Mouse (Mus musculus): ENCODE measurements around the gene Rai14. TPM values are rescaled to one million over a fixed set of nuclear protein-coding genes. Genes with fewer than 3 reads are reported as not detected.
A peak's percentile ranks its signal among the peaks of the same experiment; 100 is the strongest.

The Rai14 gene
- polyA plus RNA-seq, 1 experiment from 2014 or later = 59.5 TPM

GRCm38 (mm10) chr15:10609107-10609506 lies 105.3 kb downstream of the Rai14 start:
- Histone ChIP-seq H3K4me1 (no peaks in the 10 kb centered on the region), H3K9me3 (replicated peaks) (no peaks in the 10 kb centered on the region), H3K9ac (no peak overlapping the region), H3K4me2 (replicated peaks) (no peak overlapping the region), H3K27me3 (no peaks in the 10 kb centered on the region), H3K36me3 (peaks cover 43% of the 10 kb centered on the region), H3K27ac (replicated peaks) (peak overlapping the region; percentile 48), H3K4me3 (replicated peaks) (no peak overlapping the region)
- 92% methylated on average over 4 of the region's 4 CpGs for WGBS
- no peak for ATAC-seq (ENCODE audit: insufficient number of reproducible peaks, low FRiP score, low TSS enrichment, low read depth)

GRCm38 (mm10) chr15:10608508-10609098 lies 105.8 kb downstream of the Rai14 start:
- H3K36me3 ChIP-seq = peaks cover 45% of the 10 kb centered on the region
- H3K4me3 ChIP-seq (replicated peaks) = no peak overlapping the region
- no peak overlapping the region for H3K4me2 ChIP-seq (replicated peaks)
- peak overlapping the region; percentile 48 for H3K27ac ChIP-seq (replicated peaks)
- no peak for ATAC-seq (ENCODE audit: insufficient number of reproducible peaks, low FRiP score, low TSS enrichment, low read depth)
- 61% methylated on average over 6 of the region's 6 CpGs for WGBS
- no peaks in the 10 kb centered on the region for H3K27me3 ChIP-seq
- no peaks in the 10 kb centered on the region for H3K9me3 ChIP-seq (replicated peaks)
- no peaks in the 10 kb centered on the region for H3K4me1 ChIP-seq
- H3K9ac ChIP-seq = no peak overlapping the region

GRCm38 (mm10) chr15:10599413-10599812 lies 115.0 kb downstream of the Rai14 start:
- no peaks in the 10 kb centered on the region for H3K9me3 ChIP-seq (replicated peaks)
- H3K36me3 ChIP-seq = peaks cover 7% of the 10 kb centered on the region
- 60% methylated on average over 7 of the region's 7 CpGs for WGBS
- no peak overlapping the region for H3K4me2 ChIP-seq (replicated peaks)
- no peak overlapping the region for H3K9ac ChIP-seq
- H3K4me1 ChIP-seq = peaks cover 58% of the 10 kb centered on the region
- H3K4me3 ChIP-seq (replicated peaks) = no peak overlapping the region
- ATAC-seq (ENCODE audit: insufficient number of reproducible peaks, low FRiP score, low TSS enrichment, low read depth) = no peak
- H3K27me3 ChIP-seq = no peaks in the 10 kb centered on the region
- peak overlapping the region; percentile 85 for H3K27ac ChIP-seq (replicated peaks)

GRCm38 (mm10) chr15:10598259-10599225 lies 115.9 kb downstream of the Rai14 start:
- no peaks in the 10 kb centered on the region for H3K9me3 ChIP-seq (replicated peaks)
- peak overlapping the region; percentile 85 for H3K27ac ChIP-seq (replicated peaks)
- H3K4me1 ChIP-seq = peaks cover 58% of the 10 kb centered on the region
- WGBS = 23% methylated on average over 16 of the region's 16 CpGs
- no peak overlapping the region for H3K9ac ChIP-seq
- H3K4me2 ChIP-seq (replicated peaks) = no peak overlapping the region
- H3K27me3 ChIP-seq = no peaks in the 10 kb centered on the region
- no peaks in the 10 kb centered on the region for H3K36me3 ChIP-seq
- H3K4me3 ChIP-seq (replicated peaks) = no peak overlapping the region
- ATAC-seq (ENCODE audit: insufficient number of reproducible peaks, low FRiP score, low TSS enrichment, low read depth) = peak; percentile 84

- WGBS = 90% methylated on average over 9 of the region's 9 CpGs
- no peak overlapping the region for H3K4me3 ChIP-seq (replicated peaks)
- H3K27ac ChIP-seq (replicated peaks) = peak overlapping the region; percentile 85
- no peak overlapping the region for H3K4me2 ChIP-seq (replicated peaks)
- H3K27me3 ChIP-seq = no peaks in the 10 kb centered on the region
- peaks cover 4% of the 10 kb centered on the region; the same call in 1 of the 2 replicates for H3K36me3 ChIP-seq
- H3K4me1 ChIP-seq = peaks cover 51% of the 10 kb centered on the region
- H3K9me3 ChIP-seq (replicated peaks) = no peaks in the 10 kb centered on the region
- no peak for ATAC-seq (ENCODE audit: insufficient number of reproducible peaks, low FRiP score, low TSS enrichment, low read depth)
- H3K9ac ChIP-seq = no peak overlapping the region
Observed at GRCm38 (mm10) chr15:10596871-10597270, 117.6 kb downstream of the Rai14 start.

GRCm38 (mm10) chr15:10595408-10595807 lies 119.0 kb downstream of the Rai14 start:
- Histone ChIP-seq H3K4me1 (peaks cover 47% of the 10 kb centered on the region), H3K27ac (replicated peaks) (peak overlapping the region; percentile 52; the same call in 1 of the 2 replicates), H3K4me3 (replicated peaks) (no peak overlapping the region), H3K27me3 (no peaks in the 10 kb centered on the region), H3K36me3 (peaks cover 4% of the 10 kb centered on the region; the same call in 1 of the 2 replicates), H3K4me2 (replicated peaks) (no peak overlapping the region), H3K9ac (no peak overlapping the region), H3K9me3 (replicated peaks) (no peaks in the 10 kb centered on the region)
- no peak for ATAC-seq (ENCODE audit: insufficient number of reproducible peaks, low FRiP score, low TSS enrichment, low read depth)
- WGBS = 70% methylated on average over 6 of the region's 6 CpGs

- no peaks in the 10 kb centered on the region for H3K27me3 ChIP-seq
- no peak overlapping the region for H3K4me2 ChIP-seq (replicated peaks)
- peaks cover 43% of the 10 kb centered on the region for H3K4me1 ChIP-seq
- H3K27ac ChIP-seq (replicated peaks) = peak overlapping the region; percentile 52
- no peak overlapping the region for H3K9ac ChIP-seq
- ATAC-seq (ENCODE audit: insufficient number of reproducible peaks, low FRiP score, low TSS enrichment, low read depth) = no peak
- no peak overlapping the region for H3K4me3 ChIP-seq (replicated peaks)
- no peaks in the 10 kb centered on the region for H3K9me3 ChIP-seq (replicated peaks)
- H3K36me3 ChIP-seq = peaks cover 4% of the 10 kb centered on the region; the same call in 1 of the 2 replicates
- 54% methylated on average over 10 of the region's 10 CpGs for WGBS
Observed at GRCm38 (mm10) chr15:10594910-10595309, 119.5 kb downstream of the Rai14 start.

- Histone ChIP-seq H3K4me3 (replicated peaks) (no peak overlapping the region), H3K9ac (no peak overlapping the region), H3K36me3 (peaks cover 14% of the 10 kb centered on the region), H3K27ac (replicated peaks) (peak overlapping the region; percentile 58), H3K4me2 (replicated peaks) (no peak overlapping the region), H3K9me3 (replicated peaks) (no peaks in the 10 kb centered on the region), H3K27me3 (no peaks in the 10 kb centered on the region), H3K4me1 (peaks cover 26% of the 10 kb centered on the region; the same call in 1 of the 2 replicates)
- no peak for ATAC-seq (ENCODE audit: insufficient number of reproducible peaks, low FRiP score, low TSS enrichment, low read depth)
- WGBS = 75% methylated on average over 6 of the region's 6 CpGs
Observed at GRCm38 (mm10) chr15:10593094-10593493, 121.3 kb downstream of the Rai14 start.

- no peak overlapping the region for H3K27ac ChIP-seq (replicated peaks)
- H3K9ac ChIP-seq = no peak overlapping the region
- H3K4me1 ChIP-seq = no peaks in the 10 kb centered on the region
- H3K27me3 ChIP-seq = no peaks in the 10 kb centered on the region
- peaks cover 31% of the 10 kb centered on the region for H3K36me3 ChIP-seq
- no peak overlapping the region for H3K4me2 ChIP-seq (replicated peaks)
- no peaks in the 10 kb centered on the region for H3K9me3 ChIP-seq (replicated peaks)
- H3K4me3 ChIP-seq (replicated peaks) = no peak overlapping the region
- 86% methylated on average over 2 of the region's 2 CpGs for WGBS
- no peak for ATAC-seq (ENCODE audit: insufficient number of reproducible peaks, low FRiP score, low TSS enrichment, low read depth)
Observed at GRCm38 (mm10) chr15:10586565-10586964, 127.9 kb downstream of the Rai14 start.

GRCm38 (mm10) chr15:10584359-10585187 lies 129.9 kb downstream of the Rai14 start:
- no peak for ATAC-seq (ENCODE audit: insufficient number of reproducible peaks, low FRiP score, low TSS enrichment, low read depth)
- Histone ChIP-seq H3K4me3 (replicated peaks) (no peak overlapping the region), H3K9ac (no peak overlapping the region), H3K4me2 (replicated peaks) (no peak overlapping the region), H3K27me3 (no peaks in the 10 kb centered on the region), H3K4me1 (no peaks in the 10 kb centered on the region), H3K9me3 (replicated peaks) (no peaks in the 10 kb centered on the region), H3K27ac (replicated peaks) (no peak overlapping the region), H3K36me3 (peaks cover 29% of the 10 kb centered on the region)
- WGBS = 80% methylated on average over 10 of the region's 10 CpGs

- no peak overlapping the region for H3K4me3 ChIP-seq (replicated peaks)
Observed at GRCm38 (mm10) chr15:10583408-10583807, 131.0 kb downstream of the Rai14 start.

More at GRCm38 (mm10) chr15:10583408-10583807, 131.0 kb downstream of the Rai14 start:
- no peak overlapping the region for H3K4me2 ChIP-seq (replicated peaks)
- no peak overlapping the region for H3K27ac ChIP-seq (replicated peaks)
- no peaks in the 10 kb centered on the region for H3K27me3 ChIP-seq
- peaks cover 29% of the 10 kb centered on the region for H3K36me3 ChIP-seq
- ATAC-seq (ENCODE audit: insufficient number of reproducible peaks, low FRiP score, low TSS enrichment, low read depth) = no peak; the same call in 1 of the 2 replicates
- H3K9me3 ChIP-seq (replicated peaks) = no peaks in the 10 kb centered on the region
- H3K9ac ChIP-seq = no peak overlapping the region
- H3K4me1 ChIP-seq = no peaks in the 10 kb centered on the region
- 44% methylated on average over 8 of the region's 8 CpGs for WGBS
